Mouse (Mus musculus): ENCODE measurements around the gene Gad2. TPM values are rescaled to one million over a fixed set of nuclear protein-coding genes. Genes with fewer than 3 reads are reported as not detected.

Gad2 gene
- polyA plus RNA-seq, 1 experiment from 2014 or later = 90.6 TPM

DNA sequence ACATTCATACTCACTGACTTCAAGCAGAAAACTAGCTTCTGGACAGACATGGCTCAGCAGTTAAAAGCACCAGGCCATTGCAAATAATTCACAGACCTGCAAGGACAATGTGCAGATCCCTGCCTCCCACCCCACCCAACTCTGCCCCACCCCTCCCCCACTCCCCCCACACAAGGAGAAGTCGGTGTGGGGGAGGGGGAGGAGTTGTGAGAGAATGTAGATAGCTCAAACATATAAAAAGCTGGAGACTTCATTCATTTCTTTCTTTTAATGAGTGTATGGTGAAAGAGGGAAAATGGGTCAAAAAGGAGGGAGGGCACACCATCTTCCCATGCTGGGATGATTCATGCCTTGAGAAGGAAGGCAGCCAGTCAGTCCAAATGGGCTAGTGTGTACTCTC, 117.4 kb downstream of the Gad2 start:
- H3K9ac ChIP-seq (replicated peaks) = no peak overlapping the region
- WGBS = 64% methylated on average over 1 of the region's 1 CpGs
- no peaks in the 10 kb centered on the region for H3K36me3 ChIP-seq
- 0 out of 2 replicates have a peak, but pooled peaks cover 3% of the 10 kb centered on the region for H3K4me1 ChIP-seq (replicated peaks)
- H3K9me3 ChIP-seq = no peaks in the 10 kb centered on the region
- no peak overlapping the region for H3K4me3 ChIP-seq (replicated peaks)
- H3K27ac ChIP-seq = no peak overlapping the region
- H3K27me3 ChIP-seq = no peaks in the 10 kb centered on the region
- no peak for ATAC-seq
- H3K4me2 ChIP-seq (replicated peaks) = no peak overlapping the region

DNA sequence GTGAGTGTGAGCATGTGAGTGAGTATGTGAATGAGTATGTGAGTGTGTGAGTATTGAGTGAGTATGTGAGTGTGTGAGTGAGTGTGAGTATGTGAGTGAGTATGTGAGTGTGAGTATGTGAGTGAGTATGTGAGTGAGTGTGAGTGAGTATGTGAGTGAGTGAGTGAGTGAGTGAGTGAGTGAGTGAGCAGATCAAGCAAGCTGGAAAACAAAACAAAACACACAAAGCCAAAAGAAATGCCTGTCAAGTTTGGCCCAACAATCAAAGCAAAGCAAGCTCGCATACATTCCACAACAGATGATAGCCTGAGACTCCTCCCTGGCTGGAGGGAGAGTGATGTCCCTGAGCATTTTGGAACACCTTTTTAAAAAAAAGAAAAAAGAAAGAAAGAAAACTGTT, 118.4 kb downstream of the Gad2 start:
- ATAC-seq = no peak
- H3K36me3 ChIP-seq = no peaks in the 10 kb centered on the region
- H3K9me3 ChIP-seq = no peaks in the 10 kb centered on the region

DNA sequence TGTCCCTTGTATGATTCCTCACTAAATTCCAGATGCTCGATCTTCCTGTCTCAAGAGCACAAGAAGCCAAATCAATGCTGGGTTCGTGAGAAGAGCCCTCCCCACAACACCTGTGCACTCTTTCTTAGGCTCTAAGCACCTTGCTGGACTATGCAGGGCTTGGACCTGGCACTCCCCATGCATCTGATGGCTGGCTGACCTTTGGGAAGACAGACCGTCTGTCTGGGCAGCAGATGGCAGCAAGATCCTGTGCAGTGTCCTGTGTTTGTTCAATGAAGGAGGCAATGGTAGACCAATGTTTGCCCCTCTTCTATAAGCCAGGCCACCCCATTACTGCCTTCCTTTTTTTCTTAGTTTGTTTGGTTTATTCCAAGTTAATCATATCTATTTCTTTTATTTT, 119.2 kb downstream of the Gad2 start:
- peaks cover 6% of the 10 kb centered on the region; the same call in 1 of the 2 replicates for H3K27me3 ChIP-seq
- no peak overlapping the region for H3K4me2 ChIP-seq (replicated peaks)
- WGBS = 65% methylated on average over 3 of the region's 3 CpGs
- no peaks in the 10 kb centered on the region for H3K36me3 ChIP-seq
- 0 out of 2 replicates have a peak, but pooled peaks cover 3% of the 10 kb centered on the region for H3K4me1 ChIP-seq (replicated peaks)
- no peaks in the 10 kb centered on the region for H3K9me3 ChIP-seq
- no peak for ATAC-seq
- H3K27ac ChIP-seq = no peak overlapping the region
- H3K9ac ChIP-seq (replicated peaks) = no peak overlapping the region
- H3K4me3 ChIP-seq (replicated peaks) = no peak overlapping the region

More for the DNA sequence above, 118.4 kb downstream of the Gad2 start:
- Histone ChIP-seq H3K27me3 (no peaks in the 10 kb centered on the region), H3K9ac (replicated peaks) (no peak overlapping the region), H3K4me2 (replicated peaks) (no peak overlapping the region), H3K27ac (no peak overlapping the region), H3K4me3 (replicated peaks) (no peak overlapping the region), H3K4me1 (replicated peaks) (0 out of 2 replicates have a peak, but pooled peaks cover 3% of the 10 kb centered on the region)
- WGBS = 63% methylated on average over 1 of the region's 1 CpGs

Small RNA genes within 50 kb of the gene (microRNA-seq; reads per million reads assigned to microRNA genes)
- gene Gm23636 (not detected), gene Mir3967 (not detected)

Other genes with a start within 250 kb of the Gad2 start
- 1.0 TPM in 2 replicates for gene Apbb1ip, start 151.9 kb downstream of the Gad2 start, polyA plus RNA-seq (2015; fragmentation: Nextera tagmentation; extraction: Ambion mirVana)

All from midbrain, embryonic 13.5 days (tissue).